Mouse (Mus musculus): Measurements from ENCODE around the gene Odf3l2.

The Odf3l2 gene

DNA sequence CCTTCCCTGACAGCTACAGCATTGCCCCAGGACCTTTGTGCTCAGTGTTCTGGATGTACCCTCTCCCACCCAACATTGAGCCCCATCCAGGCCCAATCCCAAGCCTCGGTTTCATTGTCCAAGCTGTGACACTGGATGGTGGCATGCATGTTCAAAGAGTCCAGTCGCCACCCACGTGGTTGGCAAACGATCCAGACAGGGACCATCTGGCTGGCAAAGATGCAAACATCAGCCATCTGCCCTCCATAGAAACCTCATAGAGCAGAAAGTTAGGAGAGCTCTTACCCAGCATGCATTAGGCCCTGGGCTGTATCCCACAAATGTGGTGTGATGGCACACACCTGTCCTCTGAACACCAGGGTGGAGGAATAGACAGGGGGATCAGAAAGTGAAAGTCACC, 14.1 kb downstream of the Odf3l2 start:
- DNase-seq (ENCODE audit: low read depth, low spot score) = no peak

DNA sequence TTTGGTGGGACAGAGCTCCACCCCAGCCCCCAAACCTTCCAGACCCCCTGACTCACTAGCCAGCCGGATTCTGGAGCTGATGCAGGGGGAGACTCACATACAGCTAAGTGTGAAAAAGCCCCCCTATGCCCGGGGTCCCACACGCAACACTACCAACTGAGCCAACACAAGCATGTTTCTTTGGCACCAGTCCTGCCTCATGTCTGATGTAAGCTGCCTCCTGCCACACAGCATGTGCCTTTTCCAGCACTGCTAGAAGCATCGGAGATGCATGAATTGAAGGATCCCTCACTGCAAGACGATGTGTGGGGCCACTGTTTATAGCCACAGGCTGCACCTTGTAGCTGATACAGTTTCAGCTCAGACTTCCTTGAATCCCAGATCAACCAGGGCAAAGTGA, 17.2 kb downstream of the Odf3l2 start:
- DNase-seq (ENCODE audit: low read depth, low spot score) = no peak

DNA sequence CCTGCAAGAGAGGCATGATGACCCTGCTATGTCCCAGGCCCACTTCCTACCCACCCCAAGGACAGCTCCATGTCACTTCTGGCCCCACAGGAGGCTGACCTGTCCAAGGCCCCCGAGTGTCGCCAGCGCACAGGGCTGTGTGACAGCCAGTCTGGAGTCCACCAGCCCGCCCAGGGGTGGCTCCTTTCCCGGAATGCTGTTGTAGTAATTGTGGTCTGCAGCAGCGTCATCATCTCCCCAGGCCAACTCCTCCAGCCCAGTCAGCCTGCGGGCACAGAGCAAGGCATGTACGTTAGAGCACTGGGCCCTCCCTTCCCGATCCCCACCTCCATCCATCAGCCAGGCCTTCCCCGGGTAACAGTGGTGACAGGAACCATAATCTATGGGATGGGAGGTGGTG, 19.4 kb downstream of the Odf3l2 start:
- peak; percentile 12 for DNase-seq (ENCODE audit: low read depth, low spot score)

DNA sequence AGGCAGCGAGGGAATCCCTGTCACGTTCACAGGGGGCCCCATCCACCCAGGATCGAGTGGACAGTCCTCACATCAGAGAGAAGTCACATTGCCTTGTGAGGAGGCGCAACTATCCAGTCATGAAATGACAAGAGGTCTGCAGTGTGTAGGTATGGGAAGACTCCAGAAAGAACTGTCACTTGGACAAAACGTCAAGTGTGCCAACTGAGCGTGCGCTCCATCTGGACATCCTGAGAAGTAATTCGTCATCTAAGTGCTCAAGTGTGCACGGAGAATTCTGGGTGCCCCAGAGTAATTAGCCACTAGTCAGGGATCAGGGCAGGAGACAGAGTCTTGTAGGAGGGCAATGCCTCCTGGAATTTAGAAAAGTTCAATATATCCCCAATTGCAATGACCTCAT, 20.1 kb downstream of the Odf3l2 start:
- no peak for DNase-seq (ENCODE audit: low read depth, low spot score)

DNA sequence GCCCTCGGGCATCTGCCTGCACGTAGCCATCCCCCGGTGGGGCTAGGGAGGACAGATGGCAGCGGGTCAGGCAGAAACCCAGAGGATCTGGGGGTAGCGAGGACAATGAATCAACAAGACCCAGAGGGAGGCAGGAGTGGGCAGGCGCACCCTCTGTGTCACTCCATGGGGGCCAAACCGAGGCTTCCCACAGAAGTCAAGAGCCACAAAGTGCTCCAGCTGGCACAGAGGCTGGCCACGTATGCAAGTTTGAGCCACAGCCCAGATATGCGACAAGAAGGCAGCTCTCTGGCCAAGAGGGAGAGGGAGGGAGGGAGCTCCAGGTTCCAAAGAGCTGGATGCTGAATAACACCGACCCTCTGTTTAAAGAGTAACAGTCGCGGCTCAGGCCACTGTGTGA, 21.6 kb downstream of the Odf3l2 start:
- no peak for DNase-seq (ENCODE audit: low read depth, low spot score)

DNA sequence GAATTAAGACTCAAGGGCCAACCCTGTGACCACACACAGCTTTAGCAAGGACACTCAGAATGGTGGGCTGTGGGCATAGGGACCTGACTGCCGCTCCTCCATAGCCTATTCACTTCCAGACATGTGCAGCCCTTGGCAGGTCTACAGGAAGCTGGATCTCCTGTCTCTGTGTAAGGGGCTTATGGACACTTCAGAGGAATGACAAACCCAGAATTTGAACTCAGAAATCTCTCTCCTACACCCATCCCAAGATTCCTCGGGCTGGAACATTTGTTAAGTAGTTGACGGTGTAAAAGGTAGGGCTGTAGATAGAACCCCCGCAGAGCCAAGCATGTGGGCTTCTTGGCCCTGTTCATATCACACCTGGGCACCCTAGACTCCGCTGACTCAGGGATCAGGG, 29.2 kb downstream of the Odf3l2 start:
- no peak for DNase-seq (ENCODE audit: low read depth, low spot score)

DNA sequence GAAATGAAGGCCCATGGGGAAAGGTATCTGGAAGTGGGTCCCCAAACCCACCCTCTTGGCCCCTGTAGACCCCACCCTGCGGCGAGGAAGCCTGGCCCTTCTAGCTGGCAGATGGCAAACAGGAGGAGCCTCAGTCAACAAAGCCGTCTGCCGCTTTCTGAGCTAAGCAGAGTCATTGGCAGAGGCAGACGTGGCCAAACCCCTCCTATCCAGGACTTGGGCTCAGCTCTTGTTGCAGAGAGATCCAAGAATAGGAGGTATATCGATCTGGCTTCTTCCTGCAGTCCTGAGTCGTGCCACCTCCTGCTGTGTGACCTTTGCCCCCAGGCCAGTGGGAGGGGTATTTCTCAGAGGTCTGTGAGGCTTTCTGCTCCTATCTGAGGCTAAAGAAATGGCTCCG, 29.7 kb downstream of the Odf3l2 start:
- no peak for DNase-seq (ENCODE audit: low read depth, low spot score)

DNA sequence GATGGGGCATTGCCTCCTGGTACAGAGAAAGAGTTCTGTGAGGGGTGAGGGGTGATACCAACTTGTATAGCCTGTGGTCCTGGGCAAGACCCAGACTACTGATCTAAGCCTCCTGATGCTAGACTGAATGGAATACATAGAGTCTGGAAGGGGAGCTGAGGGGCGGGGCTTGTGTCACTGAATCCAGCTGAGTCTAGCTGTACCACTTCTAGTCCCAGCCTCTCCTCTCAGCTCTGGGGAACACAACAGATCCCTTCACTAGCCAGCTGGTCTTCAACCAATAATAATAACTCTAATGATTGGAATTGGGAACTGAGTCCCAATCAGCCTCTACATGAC, 31.3 kb downstream of the Odf3l2 start:
- no peak for DNase-seq (ENCODE audit: low read depth, low spot score)

DNA sequence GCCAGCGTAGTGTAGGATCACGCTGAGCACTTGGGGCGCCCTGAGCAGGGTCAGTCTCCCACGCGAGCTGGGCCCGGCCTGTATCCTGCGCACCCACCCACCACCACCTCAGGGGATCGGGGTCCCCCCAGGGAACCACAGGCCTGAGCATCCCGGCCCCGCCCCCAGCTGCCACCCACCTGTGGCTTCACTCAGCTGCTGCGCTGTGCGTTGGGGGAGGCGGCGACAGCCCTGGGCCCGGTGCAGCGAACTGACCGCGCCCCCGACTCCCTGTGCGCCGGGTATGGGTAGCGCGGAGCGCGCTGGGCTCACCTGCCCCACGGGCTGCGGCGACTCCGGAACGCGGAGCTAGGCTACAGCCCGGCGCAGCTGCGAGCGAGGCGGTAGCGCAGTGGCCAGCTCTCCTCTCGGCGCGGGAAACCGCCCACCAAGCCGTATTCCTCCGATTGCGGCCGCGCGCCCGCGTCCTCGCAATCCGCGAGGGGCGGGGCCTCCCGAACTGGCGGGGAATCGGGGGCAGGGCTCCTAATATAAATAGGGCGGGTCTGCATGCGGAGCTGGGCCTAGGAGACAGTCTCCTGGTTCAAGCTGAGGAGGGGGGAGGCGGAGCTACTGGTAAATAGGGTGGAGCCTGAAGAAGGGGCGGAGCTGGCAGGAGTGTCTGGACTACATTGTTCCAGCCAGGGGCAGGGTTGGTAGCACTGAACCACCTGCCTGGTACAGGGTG, 31.8 kb downstream of the Odf3l2 start, which contains the start of gene C2cd4c:
Gene C2cd4c (minus strand): TSS at position 448 of the 727 bp plus-strand sequence.
- no peak for DNase-seq (ENCODE audit: low read depth, low spot score)

DNA sequence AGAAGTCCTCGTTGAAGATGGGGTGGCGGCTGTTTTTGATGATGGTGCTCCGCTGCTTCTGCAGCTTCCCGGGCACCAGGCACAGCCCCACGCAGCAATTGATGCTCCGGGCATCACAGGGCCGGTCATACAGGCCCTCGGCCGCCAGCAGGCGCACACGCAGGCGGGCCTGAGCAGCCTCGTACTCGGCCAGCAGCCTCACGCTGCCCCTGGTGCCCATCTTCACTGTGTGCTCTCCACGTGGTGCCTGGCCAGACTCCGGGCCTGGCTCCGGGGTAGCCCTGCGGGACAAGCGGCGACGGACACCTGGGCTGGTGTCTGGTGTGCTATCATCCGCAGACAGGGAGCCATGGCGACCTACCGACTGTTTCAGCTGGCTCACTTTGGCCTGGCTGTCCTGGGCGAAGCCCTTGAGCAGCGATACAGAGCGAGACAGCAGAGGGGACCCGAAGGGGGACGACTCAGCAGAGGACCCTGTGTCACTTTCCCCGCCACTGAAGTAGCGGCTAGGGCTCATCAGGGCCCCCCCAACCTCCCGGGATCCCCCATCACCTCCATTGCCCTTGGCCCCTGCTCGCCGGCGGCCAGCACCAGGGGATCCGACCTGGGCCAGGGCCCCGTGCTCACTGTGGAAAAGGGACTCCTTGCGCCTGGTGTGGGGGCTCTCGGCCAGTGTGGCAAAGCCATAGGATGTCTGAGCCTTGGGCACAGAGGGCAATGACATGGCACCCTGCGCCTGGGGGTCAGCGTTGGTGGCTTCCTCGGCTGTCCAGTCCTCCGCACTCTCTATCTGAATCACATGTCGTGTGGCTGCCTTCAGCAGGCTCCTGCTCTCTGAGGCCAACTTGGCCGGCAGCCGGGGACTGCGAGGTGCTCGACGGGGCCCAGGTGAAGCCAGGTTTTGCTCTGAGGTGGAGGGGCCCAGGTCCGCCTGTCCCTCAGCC, 33.1 kb downstream of the Odf3l2 start:
- DNase-seq (ENCODE audit: low read depth, low spot score) = no peak

DNA sequence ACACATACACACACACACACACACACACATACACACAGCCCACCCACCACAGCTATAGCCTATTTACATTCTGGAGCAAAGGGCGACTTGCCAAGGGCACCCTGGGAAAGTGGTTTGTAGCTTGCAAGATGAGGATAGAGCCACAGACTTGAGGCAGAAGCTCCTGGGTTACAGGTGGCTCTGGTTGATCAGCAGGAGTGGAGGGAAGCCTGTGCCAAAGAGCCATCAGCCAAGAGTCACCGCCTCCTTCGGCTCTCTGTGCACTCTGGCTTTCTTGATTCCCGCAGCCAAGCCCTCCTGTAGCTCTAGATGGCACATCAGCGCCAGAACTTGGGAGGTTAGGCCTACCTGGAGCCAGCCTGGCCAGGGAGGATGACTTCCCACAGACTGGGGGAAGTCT, 34.2 kb downstream of the Odf3l2 start:
- DNase-seq (ENCODE audit: low read depth, low spot score) = no peak

DNA sequence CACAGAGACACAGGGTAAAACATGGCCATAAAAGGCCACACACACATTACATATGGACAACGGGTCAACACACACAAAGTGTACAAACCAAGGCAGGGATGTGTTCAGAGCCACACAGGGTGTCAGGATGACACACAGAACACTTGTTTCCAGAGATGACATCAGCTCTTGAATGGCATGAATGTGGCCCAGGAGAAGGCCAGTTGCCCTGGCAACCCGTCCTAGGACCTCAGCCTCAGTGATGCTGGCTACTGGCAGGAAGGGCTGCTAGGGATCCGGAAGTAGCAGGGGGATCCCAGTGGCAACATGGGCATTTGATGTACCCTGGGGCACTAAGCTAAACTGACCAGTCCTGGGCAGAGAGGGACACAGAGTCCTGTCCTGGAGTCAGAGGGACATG, 36.3 kb downstream of the Odf3l2 start:
- no peak for DNase-seq (ENCODE audit: low read depth, low spot score)

DNA sequence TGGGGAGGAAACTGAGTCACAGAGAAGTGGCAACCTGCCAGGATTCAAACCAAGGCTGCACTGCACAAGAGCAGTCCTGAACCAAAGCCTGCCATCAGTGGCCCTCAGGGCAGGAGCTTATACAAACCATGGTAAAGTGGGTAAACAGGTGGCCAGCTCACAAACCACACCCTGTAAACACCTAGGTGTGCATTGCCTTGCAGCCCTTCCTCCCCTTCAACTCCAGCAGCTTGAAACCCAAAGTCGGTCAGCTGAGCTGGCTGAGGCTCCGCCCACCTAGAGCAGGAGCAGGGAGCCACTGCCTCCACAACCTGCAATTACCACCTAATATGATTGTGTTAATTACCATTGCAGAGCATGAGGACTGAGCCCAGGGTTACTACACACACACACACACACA, 37.6 kb downstream of the Odf3l2 start:
- no peak for DNase-seq (ENCODE audit: low read depth, low spot score)

DNA sequence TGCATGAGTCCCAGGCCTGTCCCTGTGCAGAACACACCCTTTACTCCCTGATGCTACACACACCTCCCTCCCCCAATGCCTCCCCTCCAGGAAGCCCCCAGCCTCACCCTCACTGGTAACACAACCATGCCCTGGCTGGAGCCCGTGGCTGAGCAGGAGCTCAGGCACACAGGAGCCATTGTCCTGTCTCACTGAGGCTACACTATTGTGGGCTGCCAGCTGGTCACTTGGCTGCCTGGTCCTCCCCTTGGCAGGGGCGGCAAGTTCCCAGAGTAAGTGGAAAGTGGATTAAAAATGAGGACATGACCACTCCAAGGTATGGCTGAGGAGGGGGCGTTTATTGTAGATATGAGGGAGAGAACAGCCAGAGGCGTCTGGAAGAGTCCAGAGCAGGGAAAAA, 39.0 kb downstream of the Odf3l2 start:
- no peak for DNase-seq (ENCODE audit: low read depth, low spot score)

DNA sequence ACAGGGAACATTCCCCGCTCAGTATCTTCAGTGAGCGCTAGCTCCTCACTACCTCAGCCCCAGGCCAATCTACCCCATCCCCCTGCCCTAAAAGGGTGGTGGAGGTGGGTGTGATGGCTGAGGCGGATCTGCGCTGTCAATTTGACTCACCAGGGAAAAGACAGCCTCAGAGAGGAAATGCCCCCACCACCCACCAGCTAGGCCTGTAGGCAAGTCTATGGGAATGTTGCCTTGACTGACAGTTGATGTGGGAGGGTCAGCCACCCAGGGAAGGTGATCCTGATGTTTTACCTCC, 47.7 kb downstream of the Odf3l2 start:
- no peak for DNase-seq (ENCODE audit: low read depth, low spot score)

DNA sequence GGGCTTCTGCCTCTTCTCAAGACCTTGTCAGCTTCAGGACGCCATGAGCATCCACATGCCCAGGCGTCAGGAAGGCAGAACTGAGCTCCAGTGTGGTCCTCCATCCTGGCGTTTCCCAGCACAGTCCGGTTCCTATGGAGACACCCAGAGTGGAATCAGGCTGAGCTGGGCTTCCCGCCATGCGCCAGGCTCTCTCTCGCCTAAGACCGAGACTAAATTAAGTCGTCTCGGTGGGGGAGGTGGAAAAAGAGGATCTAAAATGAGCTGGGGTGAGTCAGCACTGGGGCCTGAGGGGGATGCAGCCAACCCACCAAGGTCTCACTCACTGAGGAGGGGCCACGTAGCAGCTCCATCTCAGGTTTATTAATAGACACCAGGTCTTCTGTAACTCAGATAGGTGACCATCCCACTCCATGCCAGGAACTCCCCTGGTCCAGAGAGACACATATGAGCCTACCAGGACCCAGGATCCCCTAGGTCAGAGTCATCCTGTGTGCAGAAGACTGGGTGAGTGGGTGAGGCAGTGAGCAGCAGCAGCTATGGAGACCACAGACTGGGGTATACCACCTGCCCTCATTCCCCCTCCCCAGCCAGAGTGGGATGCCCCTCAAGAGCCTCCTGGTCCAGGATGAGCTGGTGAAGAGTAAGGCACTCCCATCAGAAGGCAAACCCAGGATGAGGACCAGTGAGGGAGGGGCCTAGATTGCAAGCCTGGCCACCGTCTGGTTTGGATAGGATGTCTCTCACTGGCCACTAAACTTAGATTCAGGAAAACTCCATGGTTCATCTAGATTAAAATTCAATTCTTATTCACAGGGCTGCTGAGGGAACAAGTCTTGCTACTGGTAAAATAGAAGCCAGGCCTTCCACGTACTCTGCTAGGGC, 48.2 kb downstream of the Odf3l2 start:
- no peak for DNase-seq (ENCODE audit: low read depth, low spot score)

DNA sequence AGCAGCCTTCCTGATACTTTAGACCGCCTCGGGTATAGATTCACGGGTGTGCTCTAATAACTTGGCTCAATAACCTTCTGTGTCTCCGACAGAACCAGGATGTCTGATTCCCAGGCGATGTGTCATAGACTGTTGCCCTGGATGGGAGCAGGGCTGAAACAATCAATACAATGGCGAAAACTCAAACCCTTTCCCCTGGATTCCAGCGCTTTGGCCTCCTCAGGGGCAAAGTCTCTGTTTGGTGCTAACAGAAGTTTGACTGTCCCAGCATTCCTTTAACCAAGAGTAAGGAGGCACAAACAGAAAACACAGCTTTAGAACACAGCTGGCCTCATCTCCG, 50.0 kb downstream of the Odf3l2 start:
- no peak for DNase-seq (ENCODE audit: low read depth, low spot score)

DNA sequence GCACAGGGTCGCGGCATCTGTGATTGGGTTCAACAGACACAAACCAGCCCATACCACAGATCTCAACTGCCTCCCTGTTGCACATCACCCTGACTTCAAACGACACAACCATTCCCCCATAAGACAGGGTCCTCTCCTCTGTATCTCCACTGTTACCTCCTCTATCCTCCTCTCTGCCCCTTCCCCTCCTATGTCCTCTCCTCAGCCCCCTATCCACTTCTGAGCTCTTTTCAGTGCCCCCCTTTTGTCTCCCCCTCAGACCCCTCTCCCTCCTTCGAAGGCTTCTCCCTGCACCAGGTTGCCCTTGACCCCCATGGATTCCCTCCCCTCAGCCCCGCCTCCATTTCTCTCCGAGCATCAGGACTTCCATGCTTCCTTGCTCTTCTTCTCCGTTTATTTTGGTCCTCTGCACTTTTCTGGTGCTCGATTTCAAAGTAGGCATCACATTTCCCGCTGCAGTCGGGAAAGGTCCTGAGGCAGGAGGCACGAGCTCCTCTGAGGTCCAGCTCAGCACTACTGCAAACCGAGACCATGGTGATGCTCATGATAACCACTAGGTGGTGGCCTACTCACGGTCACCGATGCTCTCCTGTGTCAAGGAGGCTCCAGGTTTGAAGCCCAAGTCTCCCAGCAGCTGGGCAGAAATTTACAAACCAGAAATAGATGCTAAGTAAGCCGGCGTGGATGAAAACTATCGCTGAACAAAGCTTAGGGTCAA, 50.5 kb downstream of the Odf3l2 start:
- peak; percentile 88 for DNase-seq (ENCODE audit: low read depth, low spot score)

DNA sequence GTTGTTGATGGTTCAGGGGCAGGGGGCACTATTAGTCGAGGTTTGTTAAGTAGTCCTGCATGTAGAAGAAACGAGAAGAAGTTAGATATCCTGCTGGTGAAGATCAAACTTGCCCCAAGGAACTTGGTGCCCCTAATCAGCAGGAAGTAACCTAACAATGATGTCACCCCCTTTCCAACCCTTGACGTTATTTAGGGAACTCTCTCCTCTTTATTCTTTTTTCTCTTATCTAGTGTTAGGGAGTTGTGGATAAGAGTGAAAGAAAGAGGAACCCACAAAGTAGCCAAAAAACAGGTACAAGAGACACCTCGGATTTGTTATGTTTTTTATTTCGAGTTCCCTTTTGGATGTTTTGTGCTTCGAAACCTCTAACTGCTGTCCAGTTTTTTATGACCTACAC, 51.4 kb downstream of the Odf3l2 start:
- no peak for DNase-seq (ENCODE audit: low read depth, low spot score)

DNA sequence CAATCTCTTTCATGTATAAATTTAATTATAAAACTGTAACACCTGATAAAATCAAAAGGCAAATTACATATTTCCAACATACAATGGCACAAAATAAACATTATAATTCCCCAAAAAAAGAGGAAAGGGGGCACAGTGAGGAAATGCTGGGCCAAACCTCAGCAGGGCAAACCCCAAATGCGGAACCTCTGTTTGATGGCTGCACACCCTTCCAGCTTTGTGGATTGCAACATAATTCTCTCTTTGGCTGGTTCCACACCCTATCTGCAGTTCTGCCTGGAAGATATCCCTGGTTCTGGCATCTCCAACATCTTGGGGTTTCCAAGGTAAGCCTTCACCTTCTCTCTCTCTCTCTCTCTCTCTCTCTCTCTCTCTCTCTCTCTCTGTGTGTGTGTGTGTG, 54.8 kb downstream of the Odf3l2 start:
- no peak for DNase-seq (ENCODE audit: low read depth, low spot score)
